12 mouse cellular contexts compared by ENCODE assay signal in genomic region chr6:51181905-51182304, GRCm38 (mm10).
"Had no signal": no experiment of that assay in that cellular context is flagged by ENCODE, and none has a peak within 500 bp of the region (broad histone marks: within the 10 kb centered on the region; RNA-seq: fewer than 3 reads in every experiment).

No protein-coding gene starts in this region.

- DNase-seq: kidney, adult 11 months; kidney, adult 9 months; kidney, postnatal 10 days; lung, adult 18-20 months; right cerebral cortex, postnatal 4 days; spleen, adult 18-20 months; thymus, adult 18-20 months; thymus, postnatal 14 days had no signal

- H3K4me1 ChIP-seq: midbrain, embryonic 13.5 days; neural tube, embryonic 13.5 days had no signal

- H3K9ac ChIP-seq: limb, embryonic 13.5 days; liver, embryonic 14.5 days; midbrain, embryonic 13.5 days; neural tube, embryonic 13.5 days had no signal

- H3K4me2 ChIP-seq: midbrain, embryonic 13.5 days; neural tube, embryonic 13.5 days had no signal

- H3K4me3 ChIP-seq: limb, embryonic 13.5 days; midbrain, embryonic 13.5 days; neural tube, embryonic 13.5 days had no signal

- H3K36me3 ChIP-seq: limb, embryonic 13.5 days; midbrain, embryonic 13.5 days; neural tube, embryonic 13.5 days had no signal

- ATAC-seq: midbrain, embryonic 13.5 days had no signal

- H3K27ac ChIP-seq: liver, embryonic 14.5 days; midbrain, embryonic 13.5 days; neural tube, embryonic 13.5 days had no signal

- H3K9me3 ChIP-seq: limb, embryonic 13.5 days; midbrain, embryonic 13.5 days; neural tube, embryonic 13.5 days had no signal
